Mouse (Mus musculus): ENCODE data around the gene Pbx4. TPM values are rescaled to one million over a fixed set of nuclear protein-coding genes. Genes with fewer than 3 reads are reported as not detected.
A peak's percentile ranks its signal among the peaks of the same experiment; 100 is the strongest.

Pbx4 gene
- total RNA-seq, 2 experiments from 2014 or later, result 0.65 to 1.2 TPM

- intact Hi-C loops (cut with DNase I), result loop anchor here (1.0 to 5.0 kb wide), 5 partner anchors 15 to 247 kb away; partner anchors contain the start of gene Ncan
- DNase-seq, result peak; percentile 69 to 78
Observed at GRCm38 (mm10) chr8:69919876-69920662, 87.8 kb downstream of the Pbx4 start.

GRCm38 (mm10) chr8:69921141-69921540, 88.8 kb downstream of the Pbx4 start:
- DNase-seq, result no peak
- intact Hi-C loops (cut with DNase I), result loop anchor here (2.0 kb wide), 2 partner anchors 14 to 52 kb away; no protein-coding TSS in a partner anchor

Other genes starting within 250 kb of the Pbx4 start
- 10 to 100 TPM; 10.2 to 10.7 TPM for gene Zfp868, start 206.9 kb upstream of the Pbx4 start, total RNA-seq (2021)
- gene Zfp964, start 178.0 kb upstream of the Pbx4 start, total RNA-seq (2021), result 1 to 10 TPM; 1.2 to 1.8 TPM
- gene Zfp869, start 121.8 kb upstream of the Pbx4 start, total RNA-seq (2021), result 10 to 100 TPM; 14.1 to 15.5 TPM
- 1 to 10 TPM; 2.9 to 3.2 TPM for gene Zfp963, start 82.5 kb upstream of the Pbx4 start, total RNA-seq (2021)
- gene Gm20422, start 57.6 kb upstream of the Pbx4 start, total RNA-seq (2021), result 1 to 10 TPM; 4.5 to 5.4 TPM
- 10 to 100 TPM; 20.7 TPM for gene Atp13a1, start 41.3 kb upstream of the Pbx4 start, total RNA-seq (2021)
- 10 to 100 TPM; 16.5 to 21.2 TPM for gene Zfp866, start 41.3 kb upstream of the Pbx4 start, total RNA-seq (2021)
- gene Gmip, start 23.8 kb upstream of the Pbx4 start, total RNA-seq (2021), result 1 to 10 TPM; 6.4 to 8.6 TPM
- gene Lpar2, start 10.1 kb upstream of the Pbx4 start, total RNA-seq (2021), result under 1 TPM; 0.55 to 0.57 TPM
- gene Cilp2, start 55.2 kb downstream of the Pbx4 start, total RNA-seq (2021), result 1 to 10 TPM; 1.2 to 1.3 TPM
- gene Tssk6, start 69.7 kb downstream of the Pbx4 start, total RNA-seq (2021), result under 1 TPM; 0.25 to 0.31 TPM
- gene Ndufa13, start 70.1 kb downstream of the Pbx4 start, total RNA-seq (2021), result 100 to 1,000 TPM; 376 to 397 TPM
- 10 to 100 TPM in 1 of 2 experiments, 1 to 10 TPM in 1; 9.1 to 10.1 TPM for gene Yjefn3, start 70.2 kb downstream of the Pbx4 start, total RNA-seq (2021)
- 10 to 100 TPM; 62.1 to 63.1 TPM for gene Gatad2a, start 163.9 kb downstream of the Pbx4 start, total RNA-seq (2021)
- gene Mau2, start 210.2 kb downstream of the Pbx4 start, total RNA-seq (2021), result 10 to 100 TPM; 43.3 to 44.2 TPM
- 10 to 100 TPM; 23.2 to 23.9 TPM for gene Sugp1, start 210.3 kb downstream of the Pbx4 start, total RNA-seq (2021)
- gene Tm6sf2, start 240.4 kb downstream of the Pbx4 start, total RNA-seq (2021), result under 1 TPM; 0.77 to 0.94 TPM